Mouse (Mus musculus) olfactory bulb, adult 2 months (tissue): ENCODE measurements around the gene Ccdc86. TPM values are rescaled to one million over a fixed set of nuclear protein-coding genes. Genes with fewer than 3 reads are reported as not detected.
A peak's percentile ranks its signal among the peaks of the same experiment; 100 is the strongest.

Experiments
- H3K27ac ChIP-seq: fragments of 200-500 bp; 2 replicates; pipeline ENCODE4 v1.5.1; 2012; ENCODE audit warnings: low read depth, low read length; ENCODE audit not compliant: insufficient read depth
- H3K4me1 ChIP-seq: fragments of 200-500 bp; 2 replicates; pipeline ENCODE4 v1.6.1; 2012; ENCODE audit warnings: low read length; ENCODE audit not compliant: control insufficient read depth, insufficient read depth
- H3K4me3 ChIP-seq: fragments of 200-500 bp; 2 replicates; pipeline ENCODE4 v1.5.1; 2012; ENCODE audit warnings: mild to moderate bottlenecking, low read depth, low read length, moderate library complexity; ENCODE audit not compliant: insufficient read depth
- CTCF ChIP-seq: fragments of 200-500 bp; IDR thresholded peaks from 2 replicates; pipeline ENCODE4 v1.5.1; 2012; ENCODE audit warnings: low read depth, mild to moderate bottlenecking, low read length, moderate library complexity; ENCODE audit not compliant: insufficient read depth
- POLR2A ChIP-seq: fragments of 200-500 bp; IDR thresholded peaks from 2 replicates; pipeline ENCODE4 v1.6.1; 2012; ENCODE audit warnings: mild to moderate bottlenecking, low read depth, low read length, moderate library complexity; ENCODE audit not compliant: insufficient read depth
- WGBS: fragments of 180-500 bp; shearing (Covaris S2); methylation state at CpG from one replicate; pipeline ENCODE4 v1.1.7; 2018; 5-methylcytosine and 5-hydroxymethylcytosine counted together
- polyA plus RNA-seq: library from polyadenylated mRNA; stranded (reverse); fragments of >200 nt; gene quantifications from 2 replicates; pipeline ENCODE4 v1.2.4, GENCODE M21; 2012; ENCODE audit warnings: low replicate concordance; ENCODE audit not compliant: missing spikeins, insufficient read depth, insufficient read length

Ccdc86 gene
- polyA plus RNA-seq, 1 experiment: not detected

GRCm38 (mm10) chr19:10979184-10980168, 30.4 kb upstream of the Ccdc86 start:
- peaks cover 3% of the 10 kb centered on the region; the same call in 1 of the 2 replicates for H3K4me1 ChIP-seq
- H3K27ac ChIP-seq: no peak overlapping the region
- TF ChIP-seq CTCF (peak; percentile 72), POLR2A (no peak)
- no peak overlapping the region for H3K4me3 ChIP-seq
- 11% methylated on average over 18 of the region's 18 CpGs for WGBS

DNA sequence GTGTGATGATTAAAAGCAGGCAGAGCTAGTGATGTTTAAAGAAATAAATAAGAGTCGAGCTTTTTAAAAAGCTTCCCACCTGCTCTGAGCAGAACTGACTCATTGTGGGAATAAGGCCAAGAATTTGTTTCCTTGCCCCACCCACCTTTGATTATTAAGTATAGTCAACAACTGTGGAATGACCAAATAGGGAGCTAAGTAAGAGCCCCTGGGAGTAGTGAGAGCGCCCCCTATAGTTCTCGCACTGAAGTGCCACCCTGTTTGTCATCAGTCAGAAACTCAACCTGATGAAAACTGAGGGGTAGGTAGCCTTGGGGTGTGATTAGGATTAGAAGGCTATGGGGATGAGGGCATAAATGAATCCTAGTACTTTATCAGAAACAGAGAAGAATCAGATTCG, 27.3 kb upstream of the Ccdc86 start:
- no peak for TF ChIP-seq CTCF
- TF ChIP-seq POLR2A: no peak
- 42% methylated on average over 4 of the region's 4 CpGs for WGBS
- H3K4me3 ChIP-seq: no peak overlapping the region
- no peak overlapping the region for H3K27ac ChIP-seq
- no peaks in the 10 kb centered on the region for H3K4me1 ChIP-seq

DNA sequence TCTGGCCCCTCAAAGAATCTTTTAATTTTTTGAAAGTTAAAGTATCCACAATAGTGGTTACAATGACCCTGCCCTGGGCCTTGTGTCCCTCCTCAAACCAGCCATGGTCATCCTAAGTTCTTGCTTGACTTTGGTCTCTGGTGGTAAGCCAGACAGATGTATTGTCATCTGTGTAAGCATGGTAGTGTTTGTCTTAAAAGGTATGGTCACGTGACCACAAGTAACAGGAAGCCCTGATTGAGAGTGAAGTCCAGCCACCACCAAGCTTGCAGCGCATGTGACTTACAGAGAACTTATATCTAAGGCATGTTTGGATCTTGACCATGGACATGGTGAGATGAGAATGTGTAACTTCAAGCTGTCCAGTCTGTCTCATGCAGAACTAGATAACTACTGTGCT, 26.1 kb upstream of the Ccdc86 start:
- H3K4me3 ChIP-seq: no peak overlapping the region
- H3K4me1 ChIP-seq: no peaks in the 10 kb centered on the region
- H3K27ac ChIP-seq: no peak overlapping the region
- no peak for TF ChIP-seq POLR2A
- no peak for TF ChIP-seq CTCF
- WGBS: 88% methylated on average over 2 of the region's 2 CpGs

GRCm38 (mm10) chr19:10974238-10974865, 25.3 kb upstream of the Ccdc86 start, which contains the start of gene Ms4a10:
Gene Ms4a10 (minus strand): TSS chr19:10974670.
- no peak within 1 kb of the TSS for H3K27ac ChIP-seq
- no peaks in the 10 kb centered on the region for H3K4me1 ChIP-seq
- TF ChIP-seq CTCF: no peak
- TF ChIP-seq POLR2A: no peak
- no peak within 1 kb of the TSS for H3K4me3 ChIP-seq
- 65% methylated on average over 4 of the region's 4 CpGs for WGBS

DNA sequence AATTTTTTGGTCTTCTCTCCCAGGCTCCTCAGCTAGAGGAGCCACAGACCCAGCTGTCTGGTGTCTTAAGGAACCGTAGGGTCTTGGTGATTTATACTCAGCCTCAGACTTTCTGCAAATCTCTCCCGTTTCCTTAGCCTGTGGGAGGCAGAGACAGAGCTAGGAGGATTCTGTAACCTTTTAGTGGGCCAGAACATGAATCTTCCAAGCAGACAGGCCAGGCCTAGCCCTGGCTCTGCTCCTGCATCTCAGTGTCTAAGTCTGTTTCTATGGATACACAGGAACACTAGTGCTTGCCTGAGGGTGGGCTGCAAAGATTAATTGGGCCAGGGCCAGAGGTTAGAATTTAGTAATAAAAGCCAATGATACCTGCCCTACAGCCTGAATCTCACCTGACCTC, 24.1 kb upstream of the Ccdc86 start:
- no peak overlapping the region for H3K4me3 ChIP-seq
- WGBS: 51% methylated on average over 2 of the region's 2 CpGs
- TF ChIP-seq CTCF: no peak
- no peak for TF ChIP-seq POLR2A
- H3K4me1 ChIP-seq: no peaks in the 10 kb centered on the region
- no peak overlapping the region for H3K27ac ChIP-seq

DNA sequence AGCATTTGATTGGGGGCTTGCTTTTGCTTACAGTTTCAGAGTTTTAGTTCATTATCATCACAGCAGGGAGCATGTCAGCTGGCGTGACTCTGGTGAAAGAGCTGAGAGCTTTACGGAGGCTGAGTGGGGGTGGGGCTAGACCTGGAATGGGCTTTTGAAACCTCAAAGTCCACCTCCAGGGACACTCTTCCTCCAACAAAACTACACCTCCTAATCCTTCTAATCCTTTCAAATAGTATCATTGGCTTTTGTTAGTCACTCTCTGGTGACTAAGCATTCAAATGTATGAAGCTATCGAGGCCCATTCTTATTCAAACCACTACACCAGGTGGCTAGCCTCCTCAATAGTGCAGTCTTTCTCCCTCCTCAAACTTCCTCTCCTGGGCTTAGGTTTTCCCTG, 23.6 kb upstream of the Ccdc86 start:
- H3K27ac ChIP-seq: no peak overlapping the region
- WGBS: 33% methylated on average over 3 of the region's 3 CpGs

GRCm38 (mm10) chr19:10970457-10970856, 21.4 kb upstream of the Ccdc86 start:
- Histone ChIP-seq H3K27ac (no peak overlapping the region), H3K4me3 (no peak overlapping the region), H3K4me1 (no peaks in the 10 kb centered on the region)
- no peak for TF ChIP-seq CTCF
- TF ChIP-seq POLR2A: no peak
- WGBS: 80% methylated on average over 3 of the region's 3 CpGs

More for the DNA sequence above, 23.6 kb upstream of the Ccdc86 start:
- TF ChIP-seq CTCF (no peak), POLR2A (no peak)
- Histone ChIP-seq H3K4me3 (no peak overlapping the region), H3K4me1 (no peaks in the 10 kb centered on the region)

GRCm38 (mm10) chr19:10968578-10968977, 19.5 kb upstream of the Ccdc86 start:
- TF ChIP-seq CTCF (no peak), POLR2A (no peak)
- Histone ChIP-seq H3K4me3 (no peak overlapping the region), H3K27ac (no peak overlapping the region), H3K4me1 (no peaks in the 10 kb centered on the region)
- 92% methylated on average over 7 of the region's 7 CpGs for WGBS

DNA sequence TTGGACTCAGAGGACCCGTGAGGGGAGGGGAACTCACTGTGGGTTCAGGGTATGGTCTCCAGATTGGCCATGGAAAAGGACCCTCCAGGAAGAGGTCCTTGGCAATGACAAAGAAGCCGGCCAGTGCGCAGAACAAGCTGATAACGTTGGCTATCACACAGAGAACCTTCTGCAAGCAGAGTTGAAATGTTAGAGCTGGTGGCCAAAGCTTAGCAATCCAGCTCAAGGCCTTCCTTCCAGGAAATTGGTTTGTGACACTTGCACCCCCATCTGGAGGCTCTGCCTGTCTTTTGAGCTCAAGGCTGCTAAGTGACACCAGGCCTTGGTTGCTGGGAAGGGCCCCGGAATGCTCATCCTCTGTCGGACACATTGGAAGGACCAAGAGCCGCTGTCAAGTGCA, 16.7 kb upstream of the Ccdc86 start:
- H3K27ac ChIP-seq: no peak overlapping the region
- no peaks in the 10 kb centered on the region for H3K4me1 ChIP-seq
- no peak for TF ChIP-seq POLR2A
- no peak for TF ChIP-seq CTCF
- 91% methylated on average over 7 of the region's 7 CpGs for WGBS
- no peak overlapping the region for H3K4me3 ChIP-seq
